Mouse (Mus musculus) liver, adult 2 months (tissue): ENCODE results near the gene Eml2.

Source experiments
- CTCF ChIP-seq: fragments of 200-500 bp; IDR thresholded peaks from 2 replicates; pipeline ENCODE4 v1.5.1; 2011; ENCODE audit warnings: low read depth, low read length, control low read depth
- POLR2A ChIP-seq: fragments of 200-500 bp; IDR thresholded peaks from 2 replicates; pipeline ENCODE4 v1.6.1; 2011; ENCODE audit warnings: low read length, control low read depth; ENCODE audit not compliant: insufficient read depth; ENCODE audit errors: extremely low read depth

DNA sequence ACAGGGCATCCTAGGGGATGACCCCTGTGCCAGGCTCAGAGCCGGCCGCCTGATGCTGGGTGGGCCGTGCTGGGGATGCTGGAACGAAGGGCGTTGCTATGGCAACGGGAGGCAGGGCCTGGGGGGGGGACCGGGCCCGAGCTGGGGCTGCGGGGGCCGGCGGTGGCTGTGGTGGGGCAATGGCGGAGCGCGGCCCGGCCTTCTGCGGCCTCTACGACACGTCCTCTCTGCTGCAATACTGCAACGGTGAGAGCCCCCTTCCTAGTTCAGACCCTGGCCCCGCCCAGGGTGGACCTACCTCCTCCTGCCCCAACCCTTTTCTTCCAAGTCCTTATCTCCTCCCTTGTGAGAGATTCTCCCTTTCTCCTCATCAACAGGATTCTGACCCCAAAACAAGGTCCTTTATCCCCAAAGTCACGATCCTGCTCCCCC lies 311 bp downstream of the Eml2 start:
- TF ChIP-seq POLR2A (no peak), CTCF (no peak)
